Mouse (Mus musculus): ENCODE results near the gene Rcsd1. TPM values are rescaled to one million over a fixed set of nuclear protein-coding genes. Genes with fewer than 3 reads are reported as not detected.

The Rcsd1 gene
- polyA plus RNA-seq, 1 experiment from 2014 or later = 14.9 TPM

DNA sequence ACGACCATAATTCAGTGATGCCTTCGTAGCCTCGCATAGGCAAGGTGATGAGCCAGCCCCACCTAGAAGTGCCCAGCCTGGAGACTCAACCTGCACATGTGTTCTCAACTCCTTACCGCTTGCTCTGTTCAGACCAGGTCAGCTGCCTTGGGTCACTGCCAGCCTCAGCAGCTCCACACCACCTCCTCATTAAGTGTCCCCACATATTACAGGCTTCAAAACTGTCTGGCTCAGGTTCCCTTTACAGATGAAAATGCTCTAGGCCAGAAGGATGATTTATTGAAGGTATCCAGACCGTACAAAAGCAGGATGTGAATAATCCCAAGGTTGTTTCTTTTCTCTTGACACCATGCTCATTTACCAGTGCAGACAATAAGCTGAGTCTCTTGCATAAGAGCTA, 83.7 kb downstream of the Rcsd1 start:
- DNase-seq (ENCODE audit: low spot score) (no peak), ATAC-seq (ENCODE audit: low read depth) (no peak)
- Histone ChIP-seq H3K27ac (replicated peaks; ENCODE audit: low read depth, low read length) (no peak overlapping the region), H3K36me3 (ENCODE audit: control insufficient read depth, insufficient read depth, low read length) (no peaks in the 10 kb centered on the region), H3K27me3 (replicated peaks; ENCODE audit: control insufficient read depth, insufficient read depth, low read length) (no peaks in the 10 kb centered on the region), H3K4me3 (ENCODE audit: low read depth, low read length) (no peak overlapping the region), H3K9ac (ENCODE audit: low read depth, low read length) (no peak overlapping the region), H3K9me3 (ENCODE audit: control insufficient read depth, low read length) (no peaks in the 10 kb centered on the region), H3K4me1 (ENCODE audit: control insufficient read depth, insufficient read depth, low read length) (0 out of 2 replicates have a peak, but pooled peaks cover 7% of the 10 kb centered on the region), H3K4me2 (ENCODE audit: low read depth, low read length) (no peak overlapping the region)
- WGBS = 86% methylated on average over 5 of the region's 5 CpGs

DNA sequence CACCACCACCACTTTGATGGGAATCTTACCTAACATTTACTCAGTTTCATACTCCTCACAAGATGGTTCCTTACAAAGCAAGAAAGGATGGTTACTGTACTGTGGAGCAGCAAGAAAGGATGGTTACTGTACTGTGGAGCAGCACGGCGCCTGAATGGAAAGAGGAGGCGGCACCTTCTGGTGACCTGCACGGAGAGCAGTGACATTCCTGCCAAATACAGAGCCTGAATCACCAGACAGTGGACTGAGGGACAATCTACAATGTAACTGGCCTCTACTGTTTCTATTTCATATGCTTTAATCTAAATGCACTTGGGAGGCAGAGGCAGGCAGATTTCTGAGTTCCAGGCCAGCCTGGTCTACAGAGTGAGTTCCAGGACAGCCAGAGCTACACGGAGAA, 84.5 kb downstream of the Rcsd1 start:
- ATAC-seq (ENCODE audit: low read depth) (no peak), DNase-seq (ENCODE audit: low spot score) (no peak)

DNA sequence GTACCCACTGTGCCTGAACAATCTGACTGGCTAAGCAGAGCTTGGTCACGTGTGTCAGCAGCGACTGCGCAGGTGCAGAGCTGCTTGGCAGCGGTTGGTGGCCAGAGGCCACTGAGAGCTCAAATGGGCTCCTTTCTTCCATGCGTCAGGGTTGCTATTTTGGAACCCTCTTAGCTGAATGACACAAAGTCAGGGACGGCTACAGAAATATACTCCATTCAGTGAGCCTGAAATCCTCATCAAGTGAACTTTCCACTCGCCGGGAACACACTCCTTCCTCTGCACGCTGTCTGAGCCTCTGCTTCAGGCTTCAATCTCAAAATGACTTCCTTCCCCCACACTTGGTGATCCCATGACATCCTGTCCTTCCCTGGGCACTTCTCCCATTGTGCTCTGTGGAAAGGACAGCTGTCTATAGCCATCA, 91.3 kb downstream of the Rcsd1 start:
- no peak for ATAC-seq (ENCODE audit: low read depth)

More for the DNA sequence above, 84.5 kb downstream of the Rcsd1 start:
- H3K36me3 ChIP-seq (ENCODE audit: control insufficient read depth, insufficient read depth, low read length) = no peaks in the 10 kb centered on the region
- H3K27ac ChIP-seq (replicated peaks; ENCODE audit: low read depth, low read length) = no peak overlapping the region
- 90% methylated on average over 5 of the region's 5 CpGs for WGBS
- H3K4me2 ChIP-seq (ENCODE audit: low read depth, low read length) = no peak overlapping the region
- H3K4me1 ChIP-seq (ENCODE audit: control insufficient read depth, insufficient read depth, low read length) = peaks cover 7% of the 10 kb centered on the region; the same call in 1 of the 2 replicates
- no peak overlapping the region for H3K9ac ChIP-seq (ENCODE audit: low read depth, low read length)
- no peaks in the 10 kb centered on the region for H3K27me3 ChIP-seq (replicated peaks; ENCODE audit: control insufficient read depth, insufficient read depth, low read length)
- no peak overlapping the region for H3K4me3 ChIP-seq (ENCODE audit: low read depth, low read length)
- no peaks in the 10 kb centered on the region for H3K9me3 ChIP-seq (ENCODE audit: control insufficient read depth, low read length)

DNA sequence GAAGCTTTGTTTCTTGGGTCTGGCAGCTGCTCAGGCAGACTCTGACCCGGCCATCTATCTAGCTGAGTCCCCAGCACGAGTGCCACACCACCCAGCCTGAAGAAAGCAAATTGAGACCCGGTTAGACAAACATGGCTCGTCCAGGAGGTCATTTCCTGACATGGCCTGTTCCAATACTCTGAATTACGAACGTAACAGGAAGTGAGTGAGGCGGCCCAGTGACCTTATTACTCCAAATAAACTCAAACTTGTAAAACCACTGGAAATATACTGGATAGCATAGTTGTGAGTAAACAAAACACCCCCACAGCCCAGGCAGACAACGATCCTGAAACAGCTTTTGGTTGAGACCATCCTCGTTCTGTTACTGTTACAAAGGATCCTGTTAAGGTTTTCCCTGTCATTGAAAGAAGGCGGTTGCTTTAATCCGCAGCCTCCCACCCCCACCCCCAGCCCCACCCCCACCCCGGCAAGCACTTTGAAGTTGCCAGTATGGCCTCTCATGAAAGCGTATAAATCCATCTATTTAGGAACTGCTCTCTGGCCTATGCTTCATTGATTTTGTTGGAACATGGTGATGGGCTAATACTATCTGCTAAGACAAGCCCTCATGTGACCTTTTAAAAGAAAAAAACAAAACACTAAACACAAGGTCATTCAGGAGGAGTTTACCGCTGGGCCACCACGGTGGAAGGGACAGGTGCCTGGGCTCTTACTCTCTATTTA, 92.2 kb downstream of the Rcsd1 start:
- ATAC-seq (ENCODE audit: low read depth) = peak; percentile 30; the same call in 1 of the 2 replicates

More for the DNA sequence above, 91.3 kb downstream of the Rcsd1 start:
- DNase-seq (ENCODE audit: low spot score) = peak; percentile 26
- H3K4me2 ChIP-seq (ENCODE audit: low read depth, low read length) = no peak overlapping the region
- H3K27me3 ChIP-seq (replicated peaks; ENCODE audit: control insufficient read depth, insufficient read depth, low read length) = no peaks in the 10 kb centered on the region
- H3K36me3 ChIP-seq (ENCODE audit: control insufficient read depth, insufficient read depth, low read length) = peaks cover 25% of the 10 kb centered on the region
- peaks cover 9% of the 10 kb centered on the region for H3K4me1 ChIP-seq (ENCODE audit: control insufficient read depth, insufficient read depth, low read length)
- H3K9ac ChIP-seq (ENCODE audit: low read depth, low read length) = no peak overlapping the region
- H3K27ac ChIP-seq (replicated peaks; ENCODE audit: low read depth, low read length) = peak overlapping the region; percentile 50; the same call in 1 of the 2 replicates
- no peak overlapping the region for H3K4me3 ChIP-seq (ENCODE audit: low read depth, low read length)
- peaks cover 5% of the 10 kb centered on the region for H3K9me3 ChIP-seq (ENCODE audit: control insufficient read depth, low read length)
- 54% methylated on average over 9 of the region's 9 CpGs for WGBS

DNA sequence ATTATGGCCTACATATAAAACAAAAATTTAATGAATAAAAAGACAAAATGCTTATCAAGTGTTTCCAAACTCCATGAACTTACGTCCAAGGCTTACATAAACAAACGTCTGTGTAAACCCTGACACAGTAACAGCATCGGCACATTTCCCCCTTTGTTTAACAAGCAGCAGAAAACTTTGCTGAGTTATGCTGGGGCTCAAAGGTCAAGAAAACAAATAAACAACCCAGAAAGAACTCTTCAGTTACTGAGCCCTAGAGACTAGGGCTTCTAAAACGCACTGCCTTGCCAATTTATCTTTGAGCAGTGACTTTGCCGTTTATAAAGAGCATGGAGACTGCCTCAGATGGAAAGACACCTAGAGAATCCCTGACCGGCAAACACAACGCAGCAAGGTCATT, 92.9 kb downstream of the Rcsd1 start:
- 32% methylated on average over 7 of the region's 7 CpGs for WGBS
- H3K27me3 ChIP-seq (replicated peaks; ENCODE audit: control insufficient read depth, insufficient read depth, low read length) = no peaks in the 10 kb centered on the region
- H3K4me3 ChIP-seq (ENCODE audit: low read depth, low read length) = no peak overlapping the region
- DNase-seq (ENCODE audit: low spot score) (no peak), ATAC-seq (ENCODE audit: low read depth) (no peak)
- H3K27ac ChIP-seq (replicated peaks; ENCODE audit: low read depth, low read length) = peak overlapping the region; percentile 50
- H3K9me3 ChIP-seq (ENCODE audit: control insufficient read depth, low read length) = peaks cover 5% of the 10 kb centered on the region
- peaks cover 25% of the 10 kb centered on the region for H3K36me3 ChIP-seq (ENCODE audit: control insufficient read depth, insufficient read depth, low read length)
- no peak overlapping the region for H3K9ac ChIP-seq (ENCODE audit: low read depth, low read length)
- H3K4me2 ChIP-seq (ENCODE audit: low read depth, low read length) = 0 out of 2 replicates have a peak overlapping the region, but pooled peaks have one; percentile 1
- peaks cover 9% of the 10 kb centered on the region for H3K4me1 ChIP-seq (ENCODE audit: control insufficient read depth, insufficient read depth, low read length)

More for the DNA sequence above, 92.2 kb downstream of the Rcsd1 start:
- Histone ChIP-seq H3K27me3 (replicated peaks; ENCODE audit: control insufficient read depth, insufficient read depth, low read length) (no peaks in the 10 kb centered on the region), H3K9ac (ENCODE audit: low read depth, low read length) (no peak overlapping the region), H3K27ac (replicated peaks; ENCODE audit: low read depth, low read length) (peak overlapping the region; percentile 50; the same call in 1 of the 2 replicates), H3K9me3 (ENCODE audit: control insufficient read depth, low read length) (peaks cover 5% of the 10 kb centered on the region), H3K4me2 (ENCODE audit: low read depth, low read length) (0 out of 2 replicates have a peak overlapping the region, but pooled peaks have one; percentile 1), H3K36me3 (ENCODE audit: control insufficient read depth, insufficient read depth, low read length) (peaks cover 25% of the 10 kb centered on the region), H3K4me1 (ENCODE audit: control insufficient read depth, insufficient read depth, low read length) (peaks cover 9% of the 10 kb centered on the region), H3K4me3 (ENCODE audit: low read depth, low read length) (no peak overlapping the region)
- 17% methylated on average over 15 of the region's 15 CpGs for WGBS
- peak; percentile 45 for DNase-seq (ENCODE audit: low spot score)

DNA sequence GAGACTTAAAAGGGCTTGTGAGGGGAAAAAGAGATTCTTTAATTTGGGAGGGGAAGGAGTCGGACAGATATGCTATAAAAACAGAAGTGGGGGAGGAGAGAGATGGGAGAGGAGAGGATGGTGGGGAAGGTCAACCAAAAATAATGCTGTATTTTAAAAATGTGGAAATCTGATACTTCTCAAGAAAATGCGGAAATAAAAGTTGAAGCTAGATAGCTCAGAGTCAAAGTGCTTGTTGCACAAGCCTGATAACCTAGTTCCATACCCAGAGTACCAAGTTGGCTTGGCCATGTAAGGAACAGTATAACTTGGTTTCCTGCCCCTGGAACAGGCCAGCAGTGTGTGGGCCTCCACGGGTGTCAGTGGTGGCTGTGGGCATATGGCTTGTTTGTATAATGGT, 94.8 kb downstream of the Rcsd1 start:
- 93% methylated on average over 3 of the region's 3 CpGs for WGBS
- peaks cover 25% of the 10 kb centered on the region for H3K36me3 ChIP-seq (ENCODE audit: control insufficient read depth, insufficient read depth, low read length)
- H3K9ac ChIP-seq (ENCODE audit: low read depth, low read length) = no peak overlapping the region
- H3K4me3 ChIP-seq (ENCODE audit: low read depth, low read length) = no peak overlapping the region
- H3K4me1 ChIP-seq (ENCODE audit: control insufficient read depth, insufficient read depth, low read length) = peaks cover 22% of the 10 kb centered on the region
- ATAC-seq (ENCODE audit: low read depth) (no peak), DNase-seq (ENCODE audit: low spot score) (no peak)
- H3K9me3 ChIP-seq (ENCODE audit: control insufficient read depth, low read length) = peaks cover 5% of the 10 kb centered on the region
- no peaks in the 10 kb centered on the region for H3K27me3 ChIP-seq (replicated peaks; ENCODE audit: control insufficient read depth, insufficient read depth, low read length)
- no peak overlapping the region for H3K4me2 ChIP-seq (ENCODE audit: low read depth, low read length)
- no peak overlapping the region for H3K27ac ChIP-seq (replicated peaks; ENCODE audit: low read depth, low read length)

DNA sequence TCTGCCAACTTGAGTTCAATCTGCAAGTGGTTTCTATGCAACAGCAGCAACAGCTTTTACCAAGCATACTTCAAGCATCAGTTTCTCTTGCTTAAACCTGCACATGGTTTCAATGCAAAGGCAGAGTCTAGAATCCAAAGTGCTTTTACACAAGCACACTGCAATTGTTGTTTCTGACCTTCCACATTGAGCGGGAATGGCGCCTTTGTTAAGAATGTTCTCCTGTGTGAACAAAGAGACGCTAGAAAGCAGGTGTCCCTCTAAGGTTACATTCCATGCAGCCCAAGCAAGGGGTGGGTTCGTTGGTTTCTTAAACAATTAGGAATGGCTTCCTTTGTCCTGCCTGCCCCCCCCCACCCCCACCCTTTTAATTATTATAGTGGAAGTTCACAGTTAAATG, 95.6 kb downstream of the Rcsd1 start:
- Histone ChIP-seq H3K27ac (replicated peaks; ENCODE audit: low read depth, low read length) (no peak overlapping the region), H3K4me2 (ENCODE audit: low read depth, low read length) (no peak overlapping the region), H3K4me1 (ENCODE audit: control insufficient read depth, insufficient read depth, low read length) (peaks cover 26% of the 10 kb centered on the region), H3K4me3 (ENCODE audit: low read depth, low read length) (no peak overlapping the region), H3K36me3 (ENCODE audit: control insufficient read depth, insufficient read depth, low read length) (peaks cover 25% of the 10 kb centered on the region), H3K9ac (ENCODE audit: low read depth, low read length) (no peak overlapping the region), H3K27me3 (replicated peaks; ENCODE audit: control insufficient read depth, insufficient read depth, low read length) (no peaks in the 10 kb centered on the region), H3K9me3 (ENCODE audit: control insufficient read depth, low read length) (peaks cover 5% of the 10 kb centered on the region)
- ATAC-seq (ENCODE audit: low read depth) (no peak), DNase-seq (ENCODE audit: low spot score) (no peak)
- WGBS = 80% methylated on average over 4 of the region's 4 CpGs

DNA sequence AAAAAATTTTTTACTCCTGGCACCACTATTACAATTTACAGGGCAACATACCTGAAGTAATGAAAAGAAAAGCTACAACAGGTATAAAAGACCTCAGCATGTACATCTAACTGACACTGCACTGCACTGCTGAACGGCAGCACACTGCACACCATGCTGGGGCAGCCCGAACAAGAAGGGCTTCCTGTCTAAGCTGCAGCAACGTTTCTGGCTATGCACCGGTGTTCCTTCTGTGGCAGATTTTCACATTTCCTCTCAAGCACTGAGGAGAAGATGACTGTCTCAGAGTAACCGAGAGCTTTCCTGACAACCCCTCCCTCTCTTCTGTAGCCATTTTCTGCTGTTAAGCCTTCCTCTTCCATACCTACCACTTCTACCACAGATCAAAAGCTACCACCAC, 96.8 kb downstream of the Rcsd1 start:
- WGBS = 53% methylated on average over 5 of the region's 5 CpGs

More for the DNA sequence above, 96.8 kb downstream of the Rcsd1 start:
- DNase-seq (ENCODE audit: low spot score) = no peak
- Histone ChIP-seq H3K9me3 (ENCODE audit: control insufficient read depth, low read length) (peaks cover 5% of the 10 kb centered on the region), H3K9ac (ENCODE audit: low read depth, low read length) (no peak overlapping the region), H3K4me2 (ENCODE audit: low read depth, low read length) (no peak overlapping the region), H3K27me3 (replicated peaks; ENCODE audit: control insufficient read depth, insufficient read depth, low read length) (no peaks in the 10 kb centered on the region), H3K4me3 (ENCODE audit: low read depth, low read length) (no peak overlapping the region), H3K27ac (replicated peaks; ENCODE audit: low read depth, low read length) (no peak overlapping the region), H3K36me3 (ENCODE audit: control insufficient read depth, insufficient read depth, low read length) (peaks cover 31% of the 10 kb centered on the region), H3K4me1 (ENCODE audit: control insufficient read depth, insufficient read depth, low read length) (peaks cover 26% of the 10 kb centered on the region)
- no peak for ATAC-seq (ENCODE audit: low read depth)
